Mouse (Mus musculus) gastrocnemius, adult 8-10 months (tissue): Measurements from ENCODE around the gene Elmsan1. TPM values are rescaled to one million over a fixed set of nuclear protein-coding genes. Genes with fewer than 3 reads are reported as not detected.

ENCODE experiments used
- DNase-seq, 2 experiments: peaks; one replicate each; pipeline ENCODE4 v3.0.0; 2022; ENCODE audit warnings: low spot score in 2 of 2
- total RNA-seq, 4 experiments: library from RNA; stranded (reverse); gene quantifications; 2 replicates each; pipeline ENCODE4 v1.2.4; 2022

The Elmsan1 gene
- total RNA-seq, 4 experiments from 2014 or later: 5.7 to 9.1 (median 7.4) TPM

DNA sequence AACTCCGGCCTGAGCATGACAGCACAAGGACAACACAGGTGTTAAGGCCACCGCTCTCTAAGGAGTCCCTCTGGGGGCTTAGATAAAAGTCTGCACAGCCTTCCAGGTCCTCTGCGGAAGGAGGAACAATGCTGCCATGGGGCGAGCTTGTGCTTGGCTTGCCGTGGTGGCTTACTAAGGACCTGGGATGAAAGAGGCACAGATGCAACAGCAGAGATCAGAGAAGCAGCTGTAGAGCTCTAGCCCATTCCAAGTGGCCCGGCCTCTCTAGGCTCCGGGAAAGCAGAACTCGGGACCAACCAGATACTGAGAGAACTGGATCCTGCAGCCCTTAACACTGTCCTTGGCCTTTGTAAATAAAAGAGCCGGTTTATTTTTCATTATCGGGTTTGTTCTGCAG, 66.8 kb downstream of the Elmsan1 start:
- no peak for DNase-seq

DNA sequence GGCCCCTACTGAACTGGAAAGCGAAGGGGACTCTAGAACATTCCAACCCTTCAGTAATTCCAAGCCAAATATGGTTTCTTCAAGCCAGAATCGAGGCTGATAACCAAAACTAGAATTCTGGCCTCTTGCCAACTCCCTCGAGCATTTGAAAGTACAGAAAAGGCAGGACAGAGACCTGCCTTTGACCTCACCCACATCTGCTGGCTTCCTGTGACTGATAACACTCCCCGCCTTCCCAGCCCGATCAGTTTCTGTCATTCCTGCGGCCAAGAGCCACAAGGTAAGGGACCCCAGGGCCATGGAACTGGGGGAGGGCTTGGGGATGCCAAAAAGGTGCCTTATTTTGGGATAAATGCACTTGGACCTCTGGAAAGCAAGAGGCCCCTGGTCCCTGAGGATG, 67.7 kb downstream of the Elmsan1 start:
- no peak for DNase-seq

DNA sequence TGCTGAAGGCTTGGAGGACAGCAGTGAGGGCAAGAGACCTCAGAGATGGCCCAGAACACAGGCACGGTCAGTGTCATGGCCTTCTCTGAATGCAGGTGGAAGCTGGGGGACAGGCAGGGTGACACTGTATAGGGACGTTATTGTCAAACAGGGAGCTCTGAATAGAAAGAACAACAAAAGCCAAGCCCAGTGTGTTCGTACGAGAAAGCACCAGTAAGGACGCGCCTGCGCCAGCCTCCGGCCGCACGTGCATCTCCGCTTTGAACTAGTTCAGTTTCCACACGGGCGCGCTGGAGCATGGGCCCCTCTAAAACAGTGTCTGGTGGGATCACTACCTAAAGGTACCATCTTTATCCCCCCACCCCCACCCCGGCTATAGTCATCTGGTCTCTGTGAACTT, 68.7 kb downstream of the Elmsan1 start:
- DNase-seq: no peak

DNA sequence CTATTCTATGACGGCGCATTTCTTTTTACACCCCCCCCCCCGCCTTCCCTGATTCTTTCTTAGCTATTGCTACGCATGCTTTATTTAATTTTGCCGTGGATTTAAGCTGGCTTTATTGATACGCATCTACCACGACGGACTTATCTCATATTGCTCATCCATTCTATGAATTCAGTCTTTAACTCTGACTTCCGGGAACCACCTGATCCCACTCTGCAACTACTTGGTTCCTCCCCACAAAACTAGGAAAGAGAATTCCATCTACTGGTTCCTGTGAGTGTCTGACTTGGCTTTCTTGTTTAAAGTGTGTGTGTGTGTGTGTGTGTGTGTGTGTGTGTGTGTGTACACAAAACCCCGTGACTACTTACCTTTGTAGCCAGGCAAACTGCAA, 70.1 kb downstream of the Elmsan1 start:
- no peak for DNase-seq

DNA sequence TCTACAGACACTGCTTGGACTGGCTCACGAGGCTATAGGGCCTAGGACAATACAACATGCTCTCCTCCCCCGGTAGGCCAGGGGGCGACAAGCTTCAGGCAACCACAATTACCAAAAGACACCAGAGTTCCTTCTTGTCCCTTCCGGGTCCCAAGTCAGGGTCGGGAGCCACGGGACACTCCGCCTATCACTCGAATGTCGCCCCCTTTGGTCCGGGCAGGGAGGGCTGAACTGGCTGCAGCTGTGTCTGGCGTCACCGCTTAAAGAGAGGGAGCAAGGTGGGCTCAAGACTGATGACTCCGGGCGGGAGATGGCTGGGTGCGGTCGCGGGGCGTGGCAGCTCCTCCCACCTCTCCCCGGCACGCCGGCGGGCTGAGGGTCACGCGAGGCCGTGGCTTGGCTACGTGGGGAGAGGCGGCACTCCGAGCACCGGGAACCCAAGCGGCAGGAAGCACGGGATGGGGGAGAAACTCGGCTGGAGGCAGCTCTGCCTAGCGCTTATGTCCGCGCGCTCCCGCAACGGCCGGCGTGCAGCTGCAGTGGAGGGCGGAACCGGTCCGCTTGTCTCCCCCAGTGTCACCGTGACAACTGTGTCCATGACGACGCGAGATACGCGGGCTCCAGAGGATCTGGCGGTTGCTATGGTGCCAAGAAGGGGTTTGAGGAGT, 70.6 kb downstream of the Elmsan1 start, which contains the start of gene Pnma1:
TSS of gene Pnma1 (minus strand) at position 536 of the 668 bp plus-strand sequence.
- DNase-seq: peak; percentile 41 to 56

DNA sequence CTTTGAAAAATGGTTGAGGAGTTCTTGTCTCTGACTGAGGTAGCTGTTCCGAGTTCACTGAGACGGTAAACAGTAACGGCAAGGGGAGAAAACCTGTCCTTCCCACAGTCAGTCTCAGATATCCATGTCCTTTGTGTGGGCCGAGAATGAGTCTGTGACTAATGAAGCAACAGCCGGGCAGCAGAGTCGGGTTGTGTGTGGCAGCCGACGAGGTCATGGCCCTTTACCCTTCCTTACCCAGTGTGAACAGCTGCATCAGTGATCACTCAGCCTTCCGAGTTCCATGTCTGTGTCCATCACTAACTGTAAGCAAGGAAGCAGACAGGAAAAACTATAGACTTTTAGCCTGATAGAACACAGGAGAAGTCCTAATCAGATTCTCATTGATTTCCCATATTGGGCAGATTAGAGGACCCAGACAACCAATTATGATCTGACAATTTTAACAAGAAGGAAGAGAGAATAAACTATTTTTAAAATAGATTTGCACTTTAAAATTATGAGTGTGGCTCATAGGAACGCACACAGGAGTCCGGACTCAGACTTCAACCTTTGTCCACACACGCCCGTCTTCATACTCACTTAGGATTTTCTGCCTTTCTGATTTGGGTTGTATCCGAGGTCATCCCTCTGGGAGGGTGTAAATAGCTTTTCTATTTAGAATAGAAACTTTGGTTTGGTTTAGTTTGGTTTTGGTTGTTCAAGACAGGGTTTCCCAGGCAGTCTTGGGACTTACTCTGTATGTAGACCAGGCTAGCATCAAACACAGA, 76.2 kb downstream of the Elmsan1 start:
- DNase-seq: no peak

GRCm38 (mm10) chr12:84141271-84141670, 77.4 kb downstream of the Elmsan1 start:
- no peak for DNase-seq

DNA sequence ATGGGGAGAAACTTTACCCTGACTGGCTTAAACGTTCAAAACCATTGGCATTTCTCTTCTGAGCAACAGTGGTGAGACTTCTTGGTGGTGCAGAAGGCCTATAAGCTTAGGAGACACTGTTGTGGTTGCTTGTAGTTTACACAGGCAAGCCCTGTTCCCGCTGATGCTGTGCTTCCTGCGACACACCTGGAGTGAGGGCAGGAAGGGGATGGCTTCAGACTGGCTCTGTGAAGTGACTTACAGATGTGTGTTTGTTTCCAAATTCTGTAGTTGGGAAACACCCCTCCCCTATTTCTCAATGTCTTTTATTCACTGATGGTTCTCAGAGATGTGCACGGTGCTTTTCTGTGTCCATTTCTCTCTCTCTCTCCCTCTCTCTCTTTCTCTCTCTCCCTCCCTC, 78.5 kb downstream of the Elmsan1 start:
- DNase-seq: no peak

GRCm38 (mm10) chr12:84137131-84137530, 81.5 kb downstream of the Elmsan1 start:
- DNase-seq: no peak

DNA sequence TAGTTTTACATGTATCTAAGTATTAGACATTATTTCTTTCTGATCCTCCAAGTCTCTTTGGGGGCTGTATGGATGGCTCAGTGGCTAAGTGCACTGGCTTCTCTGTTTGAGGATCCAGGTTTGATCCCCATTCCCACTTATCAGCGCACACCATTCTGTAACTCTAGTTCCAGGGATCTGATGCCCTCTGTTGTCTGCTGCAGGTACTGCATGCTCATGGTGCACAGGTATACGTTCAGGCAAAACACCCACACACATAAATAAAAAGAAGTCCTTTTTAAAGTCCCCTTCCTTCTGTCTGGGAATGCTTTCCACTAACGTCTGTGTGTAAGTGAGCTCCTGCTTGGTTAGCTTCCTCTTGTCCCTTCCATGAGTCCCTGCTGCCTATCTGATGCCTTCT, 86.4 kb downstream of the Elmsan1 start:
- no peak for DNase-seq

- DNase-seq: no peak
These were observed 88.8 kb downstream of the Elmsan1 start for GRCm38 (mm10) chr12:84129931-84130330.

- no peak for DNase-seq
These were observed 90.1 kb downstream of the Elmsan1 start for GRCm38 (mm10) chr12:84128576-84128975.

DNA sequence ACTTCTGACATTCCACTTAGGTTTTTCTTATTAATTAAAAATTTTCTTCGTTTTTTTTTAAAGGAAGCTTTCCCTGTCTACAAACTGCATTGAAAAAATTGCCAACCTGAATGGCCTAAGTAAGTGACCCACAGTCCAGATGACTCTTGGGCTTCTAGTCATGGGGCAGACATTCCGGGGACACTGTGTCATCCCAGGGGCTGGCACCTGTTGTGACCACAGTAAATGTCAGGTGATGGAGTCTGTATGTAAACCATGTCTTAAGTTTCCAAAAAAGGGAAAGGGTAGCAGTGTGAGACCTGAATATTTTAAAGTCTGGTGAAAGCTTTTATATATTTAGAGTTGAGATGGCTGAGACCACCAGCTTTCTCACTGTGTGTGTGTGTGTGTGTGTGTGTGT, 91.8 kb downstream of the Elmsan1 start:
- DNase-seq: no peak

DNA sequence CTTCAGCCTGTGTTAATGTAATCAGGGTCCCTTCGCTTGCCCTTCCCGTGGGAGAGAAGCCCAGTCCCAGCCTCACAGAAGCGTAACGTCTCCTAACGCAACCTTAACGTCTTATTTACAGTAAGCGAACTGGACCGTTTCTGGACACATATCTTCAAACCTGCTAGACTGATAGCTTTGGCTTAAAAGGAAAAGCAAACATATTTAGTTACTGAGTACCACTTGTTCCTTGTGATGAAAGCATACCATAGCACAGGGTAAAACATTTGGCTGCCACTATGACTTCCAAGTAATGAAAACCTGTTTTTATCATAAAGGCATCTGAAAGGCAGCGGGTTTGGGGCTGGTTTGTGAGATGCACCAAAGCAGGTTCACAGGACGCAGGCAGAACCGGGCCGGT, 92.8 kb downstream of the Elmsan1 start:
- no peak for DNase-seq

DNA sequence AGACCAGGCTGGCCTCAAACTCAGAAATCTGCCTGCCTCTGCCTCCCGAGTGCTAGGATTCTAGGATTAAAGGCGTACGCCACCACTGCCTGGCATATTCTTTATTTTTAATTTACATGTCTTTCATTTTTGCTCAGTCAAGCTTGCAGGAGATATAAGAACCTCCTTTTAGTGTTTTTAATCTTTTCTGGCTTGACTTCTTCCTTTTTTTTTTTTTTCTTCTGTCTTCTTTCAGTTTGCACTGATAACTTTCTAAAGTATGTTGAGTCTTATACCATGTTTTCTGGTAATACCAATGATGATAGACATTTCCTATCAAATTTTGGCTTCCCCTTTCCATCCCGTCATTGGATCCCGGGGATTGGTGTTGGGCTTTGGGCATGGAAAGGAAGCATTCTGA, 99.1 kb downstream of the Elmsan1 start:
- no peak for DNase-seq

DNA sequence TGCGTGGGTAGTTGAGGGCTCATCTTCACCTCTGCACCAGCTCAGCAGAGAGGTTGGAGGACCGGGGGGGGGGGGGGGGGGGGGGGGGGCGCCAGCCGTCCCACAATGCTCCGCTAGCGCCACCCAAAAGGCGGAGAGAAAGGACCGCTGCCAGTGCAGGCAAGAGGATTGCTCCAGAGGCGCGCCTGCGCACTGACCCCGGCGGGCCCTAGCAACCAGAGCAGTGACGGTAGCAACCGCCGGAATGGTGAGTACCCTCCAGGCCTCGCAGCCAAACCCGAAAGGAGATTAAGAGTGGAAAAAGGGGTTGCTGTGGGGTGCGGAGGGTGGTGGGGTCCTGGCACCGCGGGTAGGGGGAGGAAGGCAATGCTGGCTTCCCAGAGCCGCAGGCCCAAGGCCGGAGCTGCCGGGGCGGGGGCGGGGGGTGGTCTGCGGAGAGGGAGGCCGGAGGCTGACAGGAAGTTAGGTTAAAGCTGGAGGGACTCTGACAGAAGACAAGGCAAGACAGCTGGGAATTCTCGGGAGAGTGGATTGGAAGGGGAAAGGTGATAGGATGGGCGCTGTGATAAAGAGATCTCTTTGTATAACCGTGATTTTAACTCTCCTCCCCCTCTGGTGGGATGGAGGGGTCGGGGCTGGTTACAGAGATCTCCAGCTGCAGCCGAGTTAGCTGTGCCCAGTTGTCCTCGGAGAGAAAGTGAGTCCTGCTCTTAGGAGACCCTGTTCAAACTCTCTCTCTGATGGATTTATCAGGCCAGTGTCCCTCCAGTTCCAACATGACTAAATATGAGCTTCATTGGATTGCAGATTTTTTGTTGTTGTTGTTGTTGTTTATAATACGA, 104.3 kb downstream of the Elmsan1 start, which contains the start of gene Dnal1:
TSS of gene Dnal1 (plus strand) at position 214 of the 842 bp plus-strand sequence.
- peak; percentile 74 to 84 for DNase-seq

DNA sequence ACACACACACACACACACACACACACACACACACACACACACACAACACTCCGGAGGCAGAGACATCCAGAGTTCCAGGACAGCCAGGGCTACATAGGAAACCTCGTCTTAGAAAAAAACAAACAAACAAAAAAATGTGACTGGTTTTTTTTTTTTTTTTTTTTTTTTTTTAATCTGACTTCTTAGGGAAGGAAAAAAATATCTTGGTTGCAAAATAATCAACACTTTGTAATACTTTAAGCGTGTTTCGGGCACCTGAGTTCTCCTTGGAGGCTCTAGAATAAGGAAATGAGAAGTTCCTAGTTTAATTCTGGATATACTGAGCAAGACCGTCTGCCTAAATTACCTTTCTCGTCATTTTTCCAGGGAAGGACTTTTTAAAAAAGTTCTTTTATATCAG, 105.0 kb downstream of the Elmsan1 start:
- no peak for DNase-seq

- DNase-seq: no peak
These were observed 107.9 kb downstream of the Elmsan1 start for GRCm38 (mm10) chr12:84110814-84111213.

- DNase-seq: no peak
These were observed 108.8 kb downstream of the Elmsan1 start for GRCm38 (mm10) chr12:84109924-84110323.

DNA sequence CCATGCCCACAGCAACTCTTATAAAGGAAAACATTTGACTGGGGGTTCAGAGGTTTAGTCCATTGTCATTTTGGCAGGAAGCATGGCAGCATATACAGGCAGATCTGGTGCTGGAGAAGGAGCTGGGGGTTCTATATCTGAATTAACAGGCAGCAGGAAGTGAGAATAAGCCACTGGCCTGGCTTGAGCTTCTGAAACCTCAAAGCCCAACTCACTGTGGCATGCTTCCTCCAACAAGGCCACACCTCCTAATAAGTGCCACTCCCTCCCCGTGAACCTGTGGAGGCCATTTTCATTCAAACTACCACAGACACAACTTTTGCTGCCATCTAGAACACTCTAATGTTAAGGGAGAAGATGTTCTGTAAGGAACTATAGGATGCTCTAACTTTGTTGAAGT, 111.0 kb downstream of the Elmsan1 start:
- DNase-seq: no peak

GRCm38 (mm10) chr12:84107012-84107411, 111.7 kb downstream of the Elmsan1 start:
- no peak for DNase-seq

DNA sequence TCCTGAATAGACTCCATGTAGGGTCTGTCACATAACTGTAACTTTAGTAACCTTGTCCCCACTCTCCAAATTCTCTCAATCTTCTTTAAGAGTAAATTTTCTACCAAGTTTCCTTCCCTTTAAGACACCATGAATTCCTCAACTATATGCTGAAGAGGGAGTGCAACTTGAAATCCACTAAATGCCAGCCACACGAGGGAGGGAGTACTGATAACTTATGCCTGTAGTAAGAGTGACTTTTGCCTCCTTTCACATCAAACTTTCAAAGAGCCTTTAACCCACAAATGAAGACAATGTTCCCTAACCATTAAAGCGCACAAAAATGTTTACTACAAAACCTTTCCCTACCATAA, 117.2 kb downstream of the Elmsan1 start:
- no peak for DNase-seq
